ENCODE assay signal across 25 mouse cellular contexts in the genomic region with DNA sequence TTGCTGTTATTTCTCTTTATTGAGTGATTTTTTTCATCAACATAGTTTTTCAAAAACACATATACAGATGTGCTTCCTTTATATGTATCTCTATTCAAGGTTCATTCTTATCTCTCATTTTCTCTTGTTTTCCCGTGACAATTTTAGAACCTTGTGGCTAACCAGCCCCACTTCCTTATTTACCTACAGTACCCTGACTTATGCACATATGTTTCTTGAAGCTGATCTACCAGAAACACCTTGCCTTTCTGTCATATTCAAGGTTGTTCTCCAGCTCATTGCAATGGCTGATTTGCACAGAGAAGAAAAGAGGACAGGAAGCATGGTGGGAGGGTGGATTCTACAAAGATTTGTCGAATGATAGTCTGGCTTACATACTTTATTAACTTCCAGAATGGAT. TPM values are rescaled to one million over a fixed set of nuclear protein-coding genes. Genes with fewer than 3 reads are reported as not detected.
DNase-seq lines count a peak whose midpoint lies in the region; ATAC-seq and TF ChIP-seq lines count a peak whose summit lies in the region.
"Had no signal": no experiment of that assay in that cellular context is flagged by ENCODE, and none has a peak within 500 bp of the region (broad histone marks: within the 10 kb centered on the region; RNA-seq: fewer than 3 reads in every experiment).

No protein-coding gene starts in this region.

- H3K9ac ChIP-seq in MEL (ENCODE audit: control insufficient read depth, low read depth, low read length, poor library complexity, severe bottlenecking) = no peak overlapping the region
- no peak overlapping the region for H3K9ac ChIP-seq in intestine, postnatal 0 days (ENCODE audit: low read depth, low read length)
- H3K9ac ChIP-seq in forebrain, embryonic 16.5 days (replicated peaks; ENCODE audit: low read depth, low read length) = no peak overlapping the region
- H3K9ac ChIP-seq: embryonic facial prominence, embryonic 15.5 days; hindbrain, embryonic 13.5 days; intestine, embryonic 15.5 days had no signal

- TF ChIP-seq RAD21 in MEL (IDR thresholded peaks at IDR 0.05; ENCODE audit: low read depth, low read length) = no peak

- peak; percentile 87 to 88 for ATAC-seq in hematopoietic stem cell, adult 5-6 weeks (replicated peaks in 1 of 2; ENCODE audit: insufficient read depth in 1 of 2, low FRiP score in 2 of 2, low TSS enrichment in 1 of 2, low read depth in 1 of 2, poor library complexity in 2 of 2, severe bottlenecking in 2 of 2)
- ATAC-seq in neutrophil, adult 5-6 weeks (ENCODE audit: extremely low read depth, insufficient number of reproducible peaks, low FRiP score, poor library complexity, severe bottlenecking) = peak; percentile 50; the same call in 1 of the 2 replicates
- ATAC-seq in intestine, postnatal 0 days = no peak
- no peak for ATAC-seq in forebrain, embryonic 16.5 days
- ATAC-seq: forebrain, embryonic 14.5 days; intestine, embryonic 15.5 days; Patski had no signal

- H3K36me3 ChIP-seq in MEL (ENCODE audit: control insufficient read depth in 1 of 2, insufficient read depth in 2 of 2, low read length in 2 of 2) = peaks cover 0 to 9% of the 10 kb centered on the region in 2 experiments; a peak in 2 of 4 replicates
- no peaks in the 10 kb centered on the region for H3K36me3 ChIP-seq in intestine, postnatal 0 days (ENCODE audit: control insufficient read depth, insufficient read depth)
- H3K36me3 ChIP-seq in forebrain, embryonic 16.5 days (ENCODE audit: control insufficient read depth, insufficient read depth) = no peaks in the 10 kb centered on the region
- H3K36me3 ChIP-seq: embryonic facial prominence, embryonic 15.5 days; forebrain, embryonic 10.5 days; heart, embryonic 10.5 days; hindbrain, embryonic 13.5 days; intestine, embryonic 15.5 days had no signal

- no peak overlapping the region for H3K4me2 ChIP-seq in intestine, postnatal 0 days (replicated peaks; ENCODE audit: low read depth)
- H3K4me2 ChIP-seq in forebrain, embryonic 16.5 days (ENCODE audit: low read length) = no peak overlapping the region
- H3K4me2 ChIP-seq: embryonic facial prominence, embryonic 15.5 days; hindbrain, embryonic 13.5 days; intestine, embryonic 15.5 days had no signal

- TF ChIP-seq EP300 in MEL (IDR thresholded peaks at IDR 0.05; ENCODE audit: low read depth in 1 of 2, low read length in 2 of 2) = peak; percentile 84 to 87

- DNase-seq in CD4-positive helper T cell, adult 2 months (ENCODE audit: low read depth, low spot score) = peak; percentile 11
- DNase-seq in MEL (ENCODE audit: low read depth, low spot score) = peak; percentile 82
- no peak for DNase-seq in T-cell, adult 2 months (ENCODE audit: low spot score)
- DNase-seq: adrenal gland, postnatal 10 days; B cell, adult 2 months; cerebellum, adult 11-12 months; cerebellum, adult 9-10 months; embryo, embryonic 11 days; gastrocnemius, postnatal 36 days; heart, adult 18-20 months; heart, postnatal 10 days; heart, postnatal 4 days; kidney, adult 2 months had no signal

- no peaks in the 10 kb centered on the region for H3K79me2 ChIP-seq in MEL (ENCODE audit: control insufficient read depth, insufficient read depth, low read length, poor library complexity)

- no peak for TF ChIP-seq CTCF in MEL (IDR thresholded peaks at IDR 0.05 in 2 of 3, conservative IDR thresholded peaks at IDR 0.05 in 1 of 3; ENCODE audit: control insufficient read depth in 1 of 3, insufficient read depth in 1 of 3, low read depth in 2 of 3, low read length in 3 of 3, poor library complexity in 1 of 3, severe bottlenecking in 1 of 3)
- no peak for TF ChIP-seq CTCF in intestine, postnatal 0 days (IDR thresholded peaks at IDR 0.05; ENCODE audit: low read depth)

- no peaks in the 10 kb centered on the region for H3K27me3 ChIP-seq in MEL (ENCODE audit: control insufficient read depth in 1 of 2, insufficient read depth in 2 of 2, low read length in 2 of 2)
- no peaks in the 10 kb centered on the region for H3K27me3 ChIP-seq in intestine, postnatal 0 days (replicated peaks; ENCODE audit: control insufficient read depth, insufficient read depth, low read length)
- no peaks in the 10 kb centered on the region for H3K27me3 ChIP-seq in forebrain, embryonic 16.5 days (replicated peaks; ENCODE audit: control insufficient read depth, insufficient read depth, low read length)
- H3K27me3 ChIP-seq: embryonic facial prominence, embryonic 15.5 days; hindbrain, embryonic 13.5 days; intestine, embryonic 15.5 days; Patski had no signal

- no peak overlapping the region; the same call in 1 of the 2 replicates for H3K27ac ChIP-seq in MEL (ENCODE audit: control insufficient read depth, low read depth, low read length)
- H3K27ac ChIP-seq in intestine, postnatal 0 days (ENCODE audit: low read depth, low read length) = no peak overlapping the region
- no peak overlapping the region for H3K27ac ChIP-seq in forebrain, embryonic 16.5 days (ENCODE audit: low read length)
- H3K27ac ChIP-seq: embryonic facial prominence, embryonic 15.5 days; forebrain, embryonic 10.5 days; heart, embryonic 10.5 days; hindbrain, embryonic 13.5 days; intestine, embryonic 15.5 days had no signal

- 75% methylated on average over 2 of the region's 2 CpGs for WGBS in intestine, postnatal 0 days
- WGBS in forebrain, embryonic 16.5 days = 99% methylated on average over 2 of the region's 2 CpGs

- H3K4me3 ChIP-seq in MEL (ENCODE audit: control insufficient read depth in 1 of 2, insufficient read depth in 1 of 2, low read depth in 2 of 2, low read length in 2 of 2) = no peak overlapping the region
- H3K4me3 ChIP-seq in intestine, postnatal 0 days (ENCODE audit: low read depth, low read length) = no peak overlapping the region
- H3K4me3 ChIP-seq in forebrain, embryonic 16.5 days (replicated peaks; ENCODE audit: low read length) = no peak overlapping the region
- H3K4me3 ChIP-seq: embryonic facial prominence, embryonic 15.5 days; erythroblast, embryonic 14.5 days; forebrain, embryonic 10.5 days; heart, embryonic 10.5 days; hindbrain, embryonic 13.5 days; intestine, embryonic 15.5 days had no signal

- peaks cover 5 to 7% of the 10 kb centered on the region in 2 experiments for H3K4me1 ChIP-seq in MEL (ENCODE audit: control insufficient read depth in 1 of 2, insufficient read depth in 2 of 2, low read length in 2 of 2)
- H3K4me1 ChIP-seq in intestine, postnatal 0 days (replicated peaks; ENCODE audit: control insufficient read depth, insufficient read depth, low read length) = no peaks in the 10 kb centered on the region
- H3K4me1 ChIP-seq in forebrain, embryonic 16.5 days (replicated peaks; ENCODE audit: control insufficient read depth, insufficient read depth, low read length) = no peaks in the 10 kb centered on the region
- H3K4me1 ChIP-seq: embryonic facial prominence, embryonic 15.5 days; forebrain, embryonic 10.5 days; heart, embryonic 10.5 days; hindbrain, embryonic 13.5 days; intestine, embryonic 15.5 days had no signal

- no peaks in the 10 kb centered on the region for H3K9me3 ChIP-seq in MEL (replicated peaks; ENCODE audit: insufficient read depth, low read length)
- no peaks in the 10 kb centered on the region for H3K9me3 ChIP-seq in intestine, postnatal 0 days (ENCODE audit: control insufficient read depth)
- H3K9me3 ChIP-seq in forebrain, embryonic 16.5 days (ENCODE audit: control insufficient read depth, low read length) = no peaks in the 10 kb centered on the region
- H3K9me3 ChIP-seq: embryonic facial prominence, embryonic 15.5 days; forebrain, embryonic 10.5 days; heart, embryonic 10.5 days; hindbrain, embryonic 13.5 days; intestine, embryonic 15.5 days had no signal

- TF ChIP-seq POLR2A in MEL (IDR thresholded peaks at IDR 0.05; ENCODE audit: control insufficient read depth in 1 of 2, insufficient read depth in 1 of 2, low read depth in 1 of 2, low read length in 2 of 2, poor library complexity in 1 of 2) = no peak

TF ChIP-seq in MEL, 35 proteins besides CTCF, POLR2A, EP300 and RAD21 (continues in another document):
- TF ChIP-seq ZKSCAN1 (IDR thresholded peaks at IDR 0.05; ENCODE audit: low read depth, low read length) (no peak), MAFK (IDR thresholded peaks at IDR 0.05; ENCODE audit: borderline replicate concordance, low read depth, low read length) (0 out of 2 replicates have a peak, but pooled peaks have one; percentile 25), ELF1 (IDR thresholded peaks at IDR 0.05; ENCODE audit: low read depth, low read length) (peak; percentile 64; the same call in 1 of the 2 replicates), ETS1 (IDR thresholded peaks at IDR 0.05; ENCODE audit: low read depth, low read length) (peak; percentile 92), MAX (IDR thresholded peaks at IDR 0.05; ENCODE audit: low read length) (no peak), SIN3A (IDR thresholded peaks at IDR 0.05; ENCODE audit: low read length) (peak; percentile 45; the same call in 1 of the 2 replicates), ZC3H11A (IDR thresholded peaks at IDR 0.05; ENCODE audit: low read depth, low read length) (no peak), ZMIZ1 (IDR thresholded peaks at IDR 0.05; ENCODE audit: low read depth, low read length) (no peak), JUND (IDR thresholded peaks at IDR 0.05; ENCODE audit: low read depth, low read length) (no peak), BHLHE40 (IDR thresholded peaks at IDR 0.05; ENCODE audit: borderline replicate concordance, low read depth, low read length) (peak; percentile 61; the same call in 1 of the 2 replicates), SMC3 (IDR thresholded peaks at IDR 0.05; ENCODE audit: low read depth, low read length) (no peak), TCF12 (IDR thresholded peaks at IDR 0.05; ENCODE audit: low read depth, low read length) (peak; percentile 91), MYB (IDR thresholded peaks at IDR 0.05; ENCODE audit: low read depth, low read length) (no peak), RCOR1 (IDR thresholded peaks at IDR 0.05; ENCODE audit: low read depth, low read length) (peak; percentile 70)

RNA-seq across cellular contexts. Expression of a gene that starts 29.3 kb away (rescaled TPM):
- 235 and 397 TPM in 2 replicates for total RNA-seq in MEL (2012; rRNA removed)
- polyA plus RNA-seq in MEL (2012; ENCODE audit: insufficient read depth in 1 of 2, insufficient read length in 2 of 2, low read depth in 1 of 2, low replicate concordance in 2 of 2, missing spikeins in 1 of 2) = 100 to 1,000 TPM; 109 to 369 TPM
- total RNA-seq in hematopoietic stem cell, adult 5-6 weeks (2017) = 515 and 627 TPM in 2 replicates
- total RNA-seq in neutrophil, adult 5-6 weeks (2017) = 24.1 and 24.6 TPM in 2 replicates
- 28.4 and 39.5 TPM in 2 replicates for polyA plus RNA-seq in intestine, postnatal 0 days (2015; fragmentation: Nextera tagmentation; extraction: Ambion mirVana)
- polyA plus RNA-seq in forebrain, embryonic 16.5 days (2015; fragmentation: Nextera tagmentation; extraction: Ambion mirVana) = 20.3 and 24.8 TPM in 2 replicates

RNA-seq across cellular contexts. Expression of a gene that starts 52.0 kb away (rescaled TPM):
- total RNA-seq in MEL (2012; rRNA removed) = 1.7 and 1.8 TPM in 2 replicates
- polyA plus RNA-seq in MEL (2012; ENCODE audit: insufficient read depth in 1 of 2, insufficient read length in 2 of 2, low read depth in 1 of 2, low replicate concordance in 2 of 2, missing spikeins in 1 of 2) = 1 to 10 TPM in 1 of 2 experiments, not detected in 1; 4.9 TPM
- 7.9 and 14.9 TPM in 2 replicates for total RNA-seq in hematopoietic stem cell, adult 5-6 weeks (2017)
- total RNA-seq in neutrophil, adult 5-6 weeks (2017) = not detected in 2 replicates
- 1.4 TPM in 2 replicates for polyA plus RNA-seq in intestine, postnatal 0 days (2015; fragmentation: Nextera tagmentation; extraction: Ambion mirVana)
- 1.2 and 2.2 TPM in 2 replicates for polyA plus RNA-seq in forebrain, embryonic 16.5 days (2015; fragmentation: Nextera tagmentation; extraction: Ambion mirVana)

Comparison
In these comparisons a context has a peak if more than half of its experiments do, and no peak if none do; other contexts are left out.
1. ATAC-seq: peak in hematopoietic stem cell, adult 5-6 weeks (2 of 2) and neutrophil, adult 5-6 weeks (single experiment); none in intestine, postnatal 0 days (single experiment) and forebrain, embryonic 16.5 days (single experiment).